Mouse (Mus musculus): ENCODE data around the gene Tmem130.
A peak's percentile ranks its signal among the peaks of the same experiment; 100 is the strongest.

The Tmem130 gene

DNA sequence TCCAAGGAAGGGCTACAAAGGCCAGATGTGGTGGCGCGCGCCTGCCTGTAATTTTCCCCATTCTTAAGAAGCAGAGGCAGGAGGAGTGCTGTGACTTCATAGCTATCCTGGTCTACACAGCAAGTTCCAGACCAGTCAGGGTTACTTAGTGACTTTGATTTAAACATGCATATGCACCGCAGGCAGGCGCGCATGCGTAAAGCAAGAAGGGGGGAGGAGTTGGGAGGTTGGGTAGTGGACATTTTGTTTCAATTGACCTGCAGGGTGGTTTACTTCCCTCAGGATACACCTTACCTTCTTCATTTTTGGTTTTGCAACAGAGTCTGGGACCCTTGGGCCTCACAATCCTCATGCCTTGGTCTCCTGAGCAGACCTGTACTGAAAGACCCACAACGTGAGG lies 32.4 kb downstream of the Tmem130 start:
- no peak for DNase-seq (ENCODE audit: low spot score)

GRCm38 (mm10) chr5:144728237-144728636 lies 33.4 kb downstream of the Tmem130 start:
- no peak for DNase-seq (ENCODE audit: low spot score)

- DNase-seq (ENCODE audit: low spot score): peak; percentile 27
These were observed 34.5 kb downstream of the Tmem130 start for GRCm38 (mm10) chr5:144727119-144727518.

DNA sequence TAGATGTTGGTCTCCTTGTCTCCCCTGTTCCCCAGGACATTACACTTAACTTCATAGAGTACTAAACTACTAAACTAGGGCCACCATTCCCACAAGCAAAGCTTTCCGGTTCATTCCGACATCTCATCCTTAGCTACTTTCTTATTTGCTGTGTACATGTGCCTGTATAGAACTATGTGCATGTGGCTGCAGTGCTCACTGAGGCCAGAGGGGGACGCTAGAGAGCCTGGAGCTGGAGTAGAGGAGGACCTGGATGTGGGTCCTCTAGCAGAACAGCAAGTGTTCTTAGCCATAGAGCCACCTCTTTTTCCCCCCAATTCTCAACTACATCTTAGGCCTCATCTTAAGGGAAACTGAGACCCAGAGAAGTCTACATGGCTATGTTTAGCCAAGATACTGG lies 36.1 kb downstream of the Tmem130 start:
- no peak for DNase-seq (ENCODE audit: low spot score)

DNA sequence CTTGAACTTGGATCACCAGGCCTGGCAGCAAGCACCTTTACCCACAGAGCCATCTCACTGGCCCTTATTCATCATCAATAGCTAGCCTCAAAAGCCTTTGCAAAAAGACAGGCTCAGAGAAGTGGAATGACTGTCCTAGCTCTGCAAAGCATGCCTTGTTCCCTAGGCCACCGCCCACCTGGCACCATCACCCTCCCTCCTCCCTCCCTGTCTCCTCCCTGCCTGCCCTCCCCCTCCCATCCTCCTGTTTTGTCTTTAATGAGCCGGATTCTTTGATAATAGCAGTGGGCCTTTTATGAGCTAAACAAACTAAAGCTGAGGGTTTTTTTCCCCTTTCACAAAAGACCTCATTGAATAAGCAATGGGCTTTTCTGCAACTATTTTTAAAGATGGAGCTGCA lies 36.7 kb downstream of the Tmem130 start:
- no peak for DNase-seq (ENCODE audit: low spot score)

- no peak for DNase-seq (ENCODE audit: low spot score)
These were observed 41.3 kb downstream of the Tmem130 start for GRCm38 (mm10) chr5:144720281-144720680.

DNA sequence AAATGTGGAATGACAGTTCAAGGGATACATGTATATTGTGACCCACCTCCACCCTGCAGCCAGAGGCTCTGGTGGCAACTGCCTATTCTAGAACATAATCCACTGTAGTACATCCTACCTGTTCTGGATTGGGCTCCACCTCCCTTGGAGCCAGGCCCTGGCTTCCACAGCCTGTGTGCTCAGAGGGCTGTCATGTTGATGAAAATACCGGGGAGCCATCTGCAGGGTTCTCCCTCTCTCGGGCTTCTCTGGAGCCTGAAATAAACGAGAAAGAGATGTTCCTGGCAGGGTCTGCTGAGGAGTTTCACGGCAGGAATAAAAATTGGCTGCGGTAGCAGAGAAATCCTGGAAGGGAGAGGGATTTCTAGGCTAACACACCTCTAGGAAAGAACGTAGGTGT lies 41.8 kb downstream of the Tmem130 start:
- DNase-seq (ENCODE audit: low spot score): no peak

DNA sequence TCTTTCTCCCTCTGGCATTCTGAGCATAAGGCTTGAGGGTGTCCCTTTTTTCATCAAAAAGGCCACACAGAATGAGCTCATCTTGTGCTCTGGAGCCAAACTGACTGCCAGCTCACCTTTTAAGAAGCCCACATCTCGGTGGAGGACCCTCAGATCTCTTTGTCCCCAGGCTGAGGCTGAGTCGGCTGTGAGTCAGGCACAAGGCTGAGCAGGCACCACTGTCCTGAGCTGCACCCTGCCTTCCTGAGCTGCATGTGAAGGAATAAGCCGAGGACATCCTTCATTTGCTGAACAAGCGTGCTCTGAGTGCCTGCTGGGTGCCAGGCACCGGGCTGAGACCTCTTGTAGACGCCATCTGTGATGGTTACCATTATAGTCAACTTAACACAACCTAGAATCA lies 44.4 kb downstream of the Tmem130 start:
- DNase-seq (ENCODE audit: low spot score): no peak

GRCm38 (mm10) chr5:144713371-144713770 lies 48.2 kb downstream of the Tmem130 start:
- DNase-seq (ENCODE audit: low spot score): no peak

DNA sequence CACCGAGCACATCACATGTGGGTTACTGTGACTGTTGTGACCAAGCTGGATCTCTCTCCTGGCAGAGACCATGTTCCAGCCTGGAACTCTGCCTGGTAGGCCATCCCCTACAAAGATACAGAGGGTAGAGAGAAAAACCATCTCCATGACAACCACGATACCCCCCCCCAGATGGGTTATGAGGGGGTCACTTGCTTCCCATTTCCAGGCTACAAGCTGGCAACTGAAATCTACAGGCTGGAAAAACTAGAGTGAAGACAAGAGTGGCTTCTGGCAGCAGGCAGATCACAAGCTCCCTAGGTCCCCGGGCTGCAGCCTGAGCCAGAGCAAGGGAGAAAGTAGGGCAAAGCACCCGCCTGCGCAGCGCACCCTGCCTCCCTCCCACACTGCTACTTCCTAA lies 54.0 kb downstream of the Tmem130 start:
- no peak for DNase-seq (ENCODE audit: low spot score)

GRCm38 (mm10) chr5:144703464-144704368 lies 57.9 kb downstream of the Tmem130 start:
- no peak for DNase-seq (ENCODE audit: low spot score)

- no peak for DNase-seq (ENCODE audit: low spot score)
These were observed 66.1 kb downstream of the Tmem130 start for GRCm38 (mm10) chr5:144695289-144696060.

DNA sequence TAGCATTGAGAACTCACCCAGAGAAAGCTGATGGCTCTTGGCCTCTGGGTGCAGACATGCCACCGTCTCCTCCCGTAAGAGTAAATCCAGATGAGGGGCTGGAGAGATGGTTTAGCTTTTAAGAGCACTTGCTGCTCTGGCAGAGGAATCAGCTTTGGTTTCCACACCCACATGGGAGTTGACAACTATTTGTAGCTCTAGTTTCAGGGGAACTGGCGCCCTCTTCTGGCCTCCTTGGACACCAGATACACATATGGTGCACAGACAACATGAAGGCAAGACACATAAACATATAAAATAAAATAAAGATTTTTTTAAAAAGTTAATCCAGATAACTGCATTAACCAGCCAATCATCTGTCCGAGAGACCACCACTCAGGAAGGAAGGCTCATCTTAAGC lies 67.5 kb downstream of the Tmem130 start:
- no peak for DNase-seq (ENCODE audit: low spot score)

GRCm38 (mm10) chr5:144691421-144691820 lies 70.2 kb downstream of the Tmem130 start:
- no peak for DNase-seq (ENCODE audit: low spot score)

- no peak for DNase-seq (ENCODE audit: low spot score)
These were observed 73.2 kb downstream of the Tmem130 start for GRCm38 (mm10) chr5:144688371-144688770.

All from urinary bladder, postnatal 10 days (tissue).